Mouse (Mus musculus): Measurements from ENCODE around the gene Gm9758. TPM values are rescaled to one million over a fixed set of nuclear protein-coding genes. Genes with fewer than 3 reads are reported as not detected.
"Not testable (repeated sequence)": the region's sequence is repeated elsewhere in the genome, so short reads cannot be mapped to it uniquely, and the experiment has no call there.

Gm9758 gene
- total RNA-seq (2021), result not detected

- intact Hi-C loops (cut with DNase I); DNase-seq (ENCODE audit: extremely low spot score in 1 of 2, low spot score in 2 of 2): not testable (repeated sequence)
These were observed at the start of gene Gm9758 for GRCm38 (mm10) chr5:14914799-14915198. TSS of gene Gm9758 (minus strand) at chr5:14914899.

- intact Hi-C loops (cut with DNase I); DNase-seq (ENCODE audit: extremely low spot score in 1 of 2, low spot score in 2 of 2): not testable (repeated sequence)
These were observed 49.1 kb upstream of the Gm9758 start for GRCm38 (mm10) chr5:14963821-14964220.

- DNase-seq (ENCODE audit: extremely low spot score in 1 of 2, low spot score in 2 of 2); intact Hi-C loops (cut with DNase I): not testable (repeated sequence)
These were observed 46.8 kb upstream of the Gm9758 start for GRCm38 (mm10) chr5:14961502-14961901.

- DNase-seq (ENCODE audit: extremely low spot score in 1 of 2, low spot score in 2 of 2); intact Hi-C loops (cut with DNase I): not testable (repeated sequence)
These were observed 41.4 kb upstream of the Gm9758 start for GRCm38 (mm10) chr5:14955928-14956706.

- intact Hi-C loops (cut with DNase I), result not testable (repeated sequence)
These were observed 38.9 kb upstream of the Gm9758 start for GRCm38 (mm10) chr5:14953587-14953986.

GRCm38 (mm10) chr5:14952749-14953148 is 38.0 kb upstream of the Gm9758 start:
- DNase-seq (ENCODE audit: extremely low spot score in 1 of 2, low spot score in 2 of 2); intact Hi-C loops (cut with DNase I): not testable (repeated sequence)

More at GRCm38 (mm10) chr5:14953587-14953986, 38.9 kb upstream of the Gm9758 start:
- DNase-seq (ENCODE audit: extremely low spot score in 1 of 2, low spot score in 2 of 2), result not testable (repeated sequence)

- intact Hi-C loops (cut with DNase I); DNase-seq (ENCODE audit: extremely low spot score in 1 of 2, low spot score in 2 of 2): not testable (repeated sequence)
These were observed 37.1 kb upstream of the Gm9758 start for GRCm38 (mm10) chr5:14951822-14952221.

GRCm38 (mm10) chr5:14947482-14948198 is 32.9 kb upstream of the Gm9758 start:
- peak in 1 of 2 experiments; percentile 15 for DNase-seq (ENCODE audit: extremely low spot score in 1 of 2, low spot score in 2 of 2)
- intact Hi-C loops (cut with DNase I), result not testable (repeated sequence)

GRCm38 (mm10) chr5:14945524-14945923 is 30.8 kb upstream of the Gm9758 start:
- intact Hi-C loops (cut with DNase I); DNase-seq (ENCODE audit: extremely low spot score in 1 of 2, low spot score in 2 of 2): not testable (repeated sequence)

GRCm38 (mm10) chr5:14941043-14941442 is 26.3 kb upstream of the Gm9758 start:
- DNase-seq (ENCODE audit: extremely low spot score in 1 of 2, low spot score in 2 of 2); intact Hi-C loops (cut with DNase I): not testable (repeated sequence)

GRCm38 (mm10) chr5:14938329-14938728 is 23.6 kb upstream of the Gm9758 start, which contains the start of gene Speer4e:
TSS of gene Speer4e (minus strand) at chr5:14938429.
- DNase-seq (ENCODE audit: extremely low spot score in 1 of 2, low spot score in 2 of 2); intact Hi-C loops (cut with DNase I): not testable (repeated sequence)

- DNase-seq (ENCODE audit: extremely low spot score in 1 of 2, low spot score in 2 of 2); intact Hi-C loops (cut with DNase I): not testable (repeated sequence)
These were observed 19.0 kb upstream of the Gm9758 start for GRCm38 (mm10) chr5:14933721-14934120.

GRCm38 (mm10) chr5:14927047-14927446 is 12.3 kb upstream of the Gm9758 start:
- intact Hi-C loops (cut with DNase I); DNase-seq (ENCODE audit: extremely low spot score in 1 of 2, low spot score in 2 of 2): not testable (repeated sequence)

- intact Hi-C loops (cut with DNase I); DNase-seq (ENCODE audit: extremely low spot score in 1 of 2, low spot score in 2 of 2): not testable (repeated sequence)
These were observed 338 bp downstream of the Gm9758 start for GRCm38 (mm10) chr5:14914361-14914760.

- intact Hi-C loops (cut with DNase I); DNase-seq (ENCODE audit: extremely low spot score in 1 of 2, low spot score in 2 of 2): not testable (repeated sequence)
These were observed 11.2 kb downstream of the Gm9758 start for GRCm38 (mm10) chr5:14903539-14903938.

GRCm38 (mm10) chr5:14892242-14892641 is 22.5 kb downstream of the Gm9758 start:
- no peak for DNase-seq (ENCODE audit: extremely low spot score in 1 of 2, low spot score in 2 of 2)
- intact Hi-C loops (cut with DNase I), result no loop called here

GRCm38 (mm10) chr5:14885291-14885690 is 29.4 kb downstream of the Gm9758 start:
- intact Hi-C loops (cut with DNase I); DNase-seq (ENCODE audit: extremely low spot score in 1 of 2, low spot score in 2 of 2): not testable (repeated sequence)
